Mouse (Mus musculus): ENCODE results near the gene Dll1. TPM values are rescaled to one million over a fixed set of nuclear protein-coding genes. Genes with fewer than 3 reads are reported as not detected.
A peak's percentile ranks its signal among the peaks of the same experiment; 100 is the strongest.

Dll1 gene
- polyA plus RNA-seq, 1 experiment from 2014 or later, result 24.6 TPM

- WGBS, result 1% methylated on average over 50 of the region's 50 CpGs
- Histone ChIP-seq H3K27ac (ENCODE audit: low read depth, low read length) (0 out of 2 replicates have a peak overlapping the region, but pooled peaks have one; percentile 7), H3K9me3 (ENCODE audit: control insufficient read depth, low read length) (no peaks in the 10 kb centered on the region), H3K4me1 (ENCODE audit: control insufficient read depth, insufficient read depth, low read length) (peaks cover 22% of the 10 kb centered on the region; the same call in 1 of the 2 replicates), H3K9ac (ENCODE audit: low read depth, low read length) (peak overlapping the region; percentile 63), H3K36me3 (ENCODE audit: control insufficient read depth, insufficient read depth, low read length) (peaks cover 7% of the 10 kb centered on the region; the same call in 1 of the 2 replicates), H3K4me2 (replicated peaks; ENCODE audit: low read depth, low read length) (peak overlapping the region; percentile 97), H3K27me3 (ENCODE audit: control insufficient read depth, insufficient read depth, low read length) (peaks cover 34% of the 10 kb centered on the region), H3K4me3 (ENCODE audit: low read length) (peak overlapping the region; percentile 64)
- ATAC-seq (ENCODE audit: low FRiP score, low TSS enrichment), result no peak
Measured at GRCm38 (mm10) chr17:15374321-15375141, 2.1 kb downstream of the Dll1 start.

- Histone ChIP-seq H3K36me3 (ENCODE audit: control insufficient read depth, insufficient read depth, low read length) (peaks cover 16% of the 10 kb centered on the region), H3K9ac (ENCODE audit: low read depth, low read length) (peak overlapping the region; percentile 9; the same call in 1 of the 2 replicates), H3K4me2 (replicated peaks; ENCODE audit: low read depth, low read length) (peak overlapping the region; percentile 97), H3K9me3 (ENCODE audit: control insufficient read depth, low read length) (no peaks in the 10 kb centered on the region), H3K4me3 (ENCODE audit: low read length) (peak overlapping the region; percentile 64), H3K4me1 (ENCODE audit: control insufficient read depth, insufficient read depth, low read length) (peaks cover 19% of the 10 kb centered on the region; the same call in 1 of the 2 replicates), H3K27me3 (ENCODE audit: control insufficient read depth, insufficient read depth, low read length) (peaks cover 28% of the 10 kb centered on the region), H3K27ac (ENCODE audit: low read depth, low read length) (no peak overlapping the region)
- WGBS, result 47% methylated on average over 15 of the region's 15 CpGs
- no peak for ATAC-seq (ENCODE audit: low FRiP score, low TSS enrichment)
Measured at GRCm38 (mm10) chr17:15372931-15373652, 3.6 kb downstream of the Dll1 start.

GRCm38 (mm10) chr17:15371967-15372835 is 4.5 kb downstream of the Dll1 start:
- H3K27ac ChIP-seq (ENCODE audit: low read depth, low read length), result no peak overlapping the region
- peaks cover 15% of the 10 kb centered on the region; the same call in 1 of the 2 replicates for H3K4me1 ChIP-seq (ENCODE audit: control insufficient read depth, insufficient read depth, low read length)
- peaks cover 18% of the 10 kb centered on the region for H3K36me3 ChIP-seq (ENCODE audit: control insufficient read depth, insufficient read depth, low read length)
- no peaks in the 10 kb centered on the region for H3K9me3 ChIP-seq (ENCODE audit: control insufficient read depth, low read length)
- 0 out of 2 replicates have a peak overlapping the region, but pooled peaks have one; percentile 32 for H3K9ac ChIP-seq (ENCODE audit: low read depth, low read length)
- H3K4me3 ChIP-seq (ENCODE audit: low read length), result peak overlapping the region; percentile 64; the same call in 1 of the 2 replicates
- WGBS, result 45% methylated on average over 17 of the region's 17 CpGs
- peak overlapping the region; percentile 97; the same call in 1 of the 2 replicates for H3K4me2 ChIP-seq (replicated peaks; ENCODE audit: low read depth, low read length)
- no peak for ATAC-seq (ENCODE audit: low FRiP score, low TSS enrichment)
- H3K27me3 ChIP-seq (ENCODE audit: control insufficient read depth, insufficient read depth, low read length), result peaks cover 23% of the 10 kb centered on the region

GRCm38 (mm10) chr17:15370401-15370800 is 6.3 kb downstream of the Dll1 start:
- Histone ChIP-seq H3K4me1 (ENCODE audit: control insufficient read depth, insufficient read depth, low read length) (peaks cover 15% of the 10 kb centered on the region; the same call in 1 of the 2 replicates), H3K36me3 (ENCODE audit: control insufficient read depth, insufficient read depth, low read length) (peaks cover 18% of the 10 kb centered on the region), H3K9me3 (ENCODE audit: control insufficient read depth, low read length) (no peaks in the 10 kb centered on the region), H3K4me3 (ENCODE audit: low read length) (no peak overlapping the region), H3K9ac (ENCODE audit: low read depth, low read length) (no peak overlapping the region), H3K27me3 (ENCODE audit: control insufficient read depth, insufficient read depth, low read length) (peaks cover 19% of the 10 kb centered on the region), H3K4me2 (replicated peaks; ENCODE audit: low read depth, low read length) (peak overlapping the region; percentile 13), H3K27ac (ENCODE audit: low read depth, low read length) (no peak overlapping the region)
- ATAC-seq (ENCODE audit: low FRiP score, low TSS enrichment), result no peak
- 90% methylated on average over 14 of the region's 14 CpGs for WGBS

- Histone ChIP-seq H3K4me3 (ENCODE audit: low read length) (no peak overlapping the region), H3K9ac (ENCODE audit: low read depth, low read length) (no peak overlapping the region), H3K4me1 (ENCODE audit: control insufficient read depth, insufficient read depth, low read length) (no peaks in the 10 kb centered on the region), H3K36me3 (ENCODE audit: control insufficient read depth, insufficient read depth, low read length) (peaks cover 18% of the 10 kb centered on the region), H3K27me3 (ENCODE audit: control insufficient read depth, insufficient read depth, low read length) (no peaks in the 10 kb centered on the region), H3K27ac (ENCODE audit: low read depth, low read length) (no peak overlapping the region), H3K4me2 (replicated peaks; ENCODE audit: low read depth, low read length) (no peak overlapping the region), H3K9me3 (ENCODE audit: control insufficient read depth, low read length) (no peaks in the 10 kb centered on the region)
- WGBS, result 76% methylated on average over 5 of the region's 5 CpGs
- no peak for ATAC-seq (ENCODE audit: low FRiP score, low TSS enrichment)
Measured at GRCm38 (mm10) chr17:15365650-15366049, 11.0 kb downstream of the Dll1 start.

- H3K4me1 ChIP-seq (ENCODE audit: control insufficient read depth, insufficient read depth, low read length), result no peaks in the 10 kb centered on the region
- no peak overlapping the region for H3K4me2 ChIP-seq (replicated peaks; ENCODE audit: low read depth, low read length)
- ATAC-seq (ENCODE audit: low FRiP score, low TSS enrichment), result no peak
- H3K4me3 ChIP-seq (ENCODE audit: low read length), result no peak overlapping the region
- H3K9me3 ChIP-seq (ENCODE audit: control insufficient read depth, low read length), result no peaks in the 10 kb centered on the region
- WGBS, result 56% methylated on average over 3 of the region's 3 CpGs
- H3K27ac ChIP-seq (ENCODE audit: low read depth, low read length), result no peak overlapping the region
- no peaks in the 10 kb centered on the region for H3K27me3 ChIP-seq (ENCODE audit: control insufficient read depth, insufficient read depth, low read length)
- peaks cover 8% of the 10 kb centered on the region for H3K36me3 ChIP-seq (ENCODE audit: control insufficient read depth, insufficient read depth, low read length)
- no peak overlapping the region for H3K9ac ChIP-seq (ENCODE audit: low read depth, low read length)
Measured at GRCm38 (mm10) chr17:15363656-15364055, 13.0 kb downstream of the Dll1 start.

GRCm38 (mm10) chr17:15357071-15357470 is 19.6 kb downstream of the Dll1 start:
- no peak for ATAC-seq (ENCODE audit: low FRiP score, low TSS enrichment)
- no peak overlapping the region for H3K4me2 ChIP-seq (replicated peaks; ENCODE audit: low read depth, low read length)

GRCm38 (mm10) chr17:15356526-15356925 is 20.1 kb downstream of the Dll1 start:
- Histone ChIP-seq H3K4me3 (ENCODE audit: low read length) (no peak overlapping the region), H3K4me1 (ENCODE audit: control insufficient read depth, insufficient read depth, low read length) (0 out of 2 replicates have a peak, but pooled peaks cover 4% of the 10 kb centered on the region), H3K4me2 (replicated peaks; ENCODE audit: low read depth, low read length) (no peak overlapping the region), H3K36me3 (ENCODE audit: control insufficient read depth, insufficient read depth, low read length) (no peaks in the 10 kb centered on the region), H3K27me3 (ENCODE audit: control insufficient read depth, insufficient read depth, low read length) (no peaks in the 10 kb centered on the region), H3K27ac (ENCODE audit: low read depth, low read length) (no peak overlapping the region), H3K9ac (ENCODE audit: low read depth, low read length) (no peak overlapping the region), H3K9me3 (ENCODE audit: control insufficient read depth, low read length) (no peaks in the 10 kb centered on the region)
- no peak for ATAC-seq (ENCODE audit: low FRiP score, low TSS enrichment)
- WGBS, result 89% methylated on average over 5 of the region's 5 CpGs

More at GRCm38 (mm10) chr17:15357071-15357470, 19.6 kb downstream of the Dll1 start:
- no peak overlapping the region for H3K9ac ChIP-seq (ENCODE audit: low read depth, low read length)
- 74% methylated on average over 3 of the region's 3 CpGs for WGBS
- H3K4me3 ChIP-seq (ENCODE audit: low read length), result no peak overlapping the region
- no peaks in the 10 kb centered on the region for H3K36me3 ChIP-seq (ENCODE audit: control insufficient read depth, insufficient read depth, low read length)
- H3K9me3 ChIP-seq (ENCODE audit: control insufficient read depth, low read length), result no peaks in the 10 kb centered on the region
- no peaks in the 10 kb centered on the region for H3K27me3 ChIP-seq (ENCODE audit: control insufficient read depth, insufficient read depth, low read length)
- H3K4me1 ChIP-seq (ENCODE audit: control insufficient read depth, insufficient read depth, low read length), result 0 out of 2 replicates have a peak, but pooled peaks cover 4% of the 10 kb centered on the region
- H3K27ac ChIP-seq (ENCODE audit: low read depth, low read length), result no peak overlapping the region
